Mouse (Mus musculus) induced T-regulatory cell, adult 2 months (primary cell): ENCODE measurements around the gene Pip5k1c.

Experiments
- DNase-seq: peaks from one replicate; pipeline ENCODE4 v3.0.0-alpha.2; 2012; ENCODE audit warnings: low read depth

Gene Pip5k1c

GRCm38 (mm10) chr10:81292554-81293333 lies at the start of gene Pip5k1c:
TSS of gene Pip5k1c (plus strand) at chr10:81292963.
- DNase-seq: peak; percentile 100

DNA sequence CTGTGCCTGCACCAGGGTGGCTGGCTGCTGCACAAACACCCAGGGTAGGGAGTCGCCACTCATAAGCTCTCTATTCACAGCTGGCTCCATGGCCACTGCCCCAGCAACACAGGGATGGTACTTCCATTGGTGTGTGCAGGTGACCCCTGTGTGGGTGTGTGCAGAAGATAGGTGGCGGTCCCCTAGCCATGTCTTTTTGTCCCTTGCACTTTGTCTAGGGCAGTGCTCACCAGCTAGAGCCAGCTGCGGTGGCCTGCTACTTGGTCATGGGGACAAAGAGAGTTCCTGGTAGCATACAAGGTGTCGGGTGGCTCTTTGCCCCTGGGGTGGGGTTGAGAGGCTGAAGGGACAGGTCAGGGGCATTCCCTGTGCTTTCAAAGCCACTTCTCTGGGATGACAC lies 48.6 kb upstream of the Pip5k1c start:
- peak; percentile 28 for DNase-seq

GRCm38 (mm10) chr10:81244595-81244994 lies 48.2 kb upstream of the Pip5k1c start:
- DNase-seq: peak; percentile 87

DNA sequence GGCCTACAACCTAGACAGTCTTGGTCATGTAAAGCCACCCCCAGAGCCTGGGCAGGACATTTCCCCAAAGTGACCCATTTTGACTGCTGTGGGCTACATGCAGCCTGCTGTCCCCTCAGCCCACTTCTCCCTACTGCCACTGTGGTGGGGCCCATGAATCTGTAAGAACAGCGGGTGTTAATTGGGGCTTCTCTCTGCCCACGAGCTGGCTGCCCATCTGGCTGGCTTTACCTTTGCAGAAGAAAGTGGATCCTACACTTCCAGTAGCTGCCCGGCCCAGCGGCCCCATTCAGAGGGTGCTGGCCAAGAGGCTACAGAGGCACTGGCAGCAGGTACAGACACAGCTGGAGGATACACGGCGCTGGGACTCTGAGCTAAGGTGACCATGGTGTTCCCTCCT lies 47.6 kb upstream of the Pip5k1c start:
- DNase-seq: no peak

GRCm38 (mm10) chr10:81247804-81248203 lies 45.0 kb upstream of the Pip5k1c start:
- DNase-seq: peak; percentile 83

GRCm38 (mm10) chr10:81249442-81249841 lies 43.3 kb upstream of the Pip5k1c start:
- DNase-seq: peak; percentile 59

DNA sequence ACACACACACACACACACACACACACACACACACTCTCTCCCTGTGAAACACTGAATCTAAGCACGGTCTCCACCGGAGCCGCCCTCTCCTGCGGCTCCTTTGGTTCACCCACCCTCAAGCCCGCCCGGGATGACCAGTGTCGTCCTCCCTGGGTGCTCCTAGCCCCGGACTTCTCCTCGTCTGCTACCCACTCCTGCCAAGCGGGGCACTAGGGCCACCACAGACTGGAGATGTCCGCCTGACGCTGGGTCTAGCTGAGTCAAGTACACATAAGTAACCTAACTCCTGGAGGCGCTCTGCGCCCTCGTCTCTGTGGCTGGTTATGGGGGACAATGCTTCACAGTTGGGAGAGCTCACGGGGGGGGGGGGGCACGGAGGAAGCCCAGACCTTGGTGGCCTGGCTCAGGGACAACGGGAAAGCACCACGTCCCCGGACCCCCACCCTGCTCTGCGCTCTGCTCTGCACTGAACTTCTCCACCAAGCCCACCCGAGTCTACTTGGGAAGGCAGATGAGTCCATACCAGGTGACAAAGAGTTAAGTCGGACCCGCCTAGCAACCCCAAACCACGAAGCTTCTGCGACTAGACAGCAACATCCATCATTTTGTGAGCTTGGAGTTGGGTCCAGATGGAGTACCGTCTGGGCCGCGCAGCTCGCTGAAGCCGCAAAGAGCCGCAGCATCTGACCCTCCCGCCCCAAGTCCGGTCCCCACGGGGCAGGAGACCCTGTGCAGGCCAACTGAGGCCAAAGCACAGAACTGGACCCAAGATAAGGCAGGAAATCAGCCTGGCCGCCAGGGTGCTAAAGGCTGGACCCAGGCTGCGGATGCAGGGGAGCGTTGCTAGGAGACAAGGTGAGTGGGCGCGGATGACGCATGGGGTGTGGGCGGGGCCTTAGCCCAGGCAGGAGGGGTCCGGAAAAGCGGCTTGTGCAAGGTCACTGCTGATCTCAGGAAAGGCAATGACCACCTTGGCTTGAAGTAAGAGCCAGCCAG lies 40.0 kb upstream of the Pip5k1c start, which contains the start of gene Matk:
Gene Matk (plus strand): TSS at position 512 of the 996 bp plus-strand sequence.
- peak; percentile 90 for DNase-seq

DNA sequence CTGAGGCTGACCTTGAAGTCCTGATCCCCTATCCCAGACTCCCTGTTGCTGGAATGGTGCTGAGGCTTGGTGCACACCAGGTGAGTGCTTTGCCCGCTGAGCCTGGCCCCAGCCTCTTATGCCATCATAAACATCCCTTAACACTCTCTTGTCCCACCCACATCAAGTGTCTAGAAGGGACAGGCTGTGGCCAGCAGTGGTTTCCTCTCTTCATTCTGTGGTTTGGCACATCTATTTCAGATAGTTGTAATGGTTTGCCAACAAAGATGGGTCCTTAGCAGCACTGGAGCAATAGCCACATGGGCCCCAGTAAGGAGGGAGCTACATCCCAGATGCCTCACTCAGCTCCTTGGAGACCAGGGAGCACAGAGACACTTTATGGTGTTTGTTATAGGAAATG lies 37.9 kb upstream of the Pip5k1c start:
- peak; percentile 66 for DNase-seq

GRCm38 (mm10) chr10:81257158-81258039 lies 35.4 kb upstream of the Pip5k1c start:
- DNase-seq: peak; percentile 66

GRCm38 (mm10) chr10:81259225-81259884 lies 33.4 kb upstream of the Pip5k1c start:
- no peak for DNase-seq

DNA sequence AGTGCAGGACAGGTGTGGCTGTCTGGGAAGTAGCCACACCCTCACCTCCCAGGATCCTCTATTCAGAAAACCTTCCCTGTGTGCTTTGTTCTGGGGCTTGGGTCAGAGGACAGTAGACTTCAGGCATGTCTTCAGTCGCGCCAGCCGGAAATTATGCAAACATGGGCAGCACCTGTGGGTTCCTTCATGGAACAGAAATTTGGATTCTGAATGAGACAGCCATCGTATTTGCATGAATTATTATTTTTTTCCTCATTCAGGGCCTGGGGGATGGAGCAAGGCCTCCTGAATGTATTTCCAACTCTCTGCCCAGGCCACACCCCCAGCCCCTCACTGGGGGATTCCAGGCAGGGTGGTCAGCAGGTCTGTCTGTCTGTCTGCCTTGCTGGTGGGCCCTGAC lies 31.7 kb upstream of the Pip5k1c start:
- no peak for DNase-seq

GRCm38 (mm10) chr10:81265540-81265939 lies 27.2 kb upstream of the Pip5k1c start:
- no peak for DNase-seq

DNA sequence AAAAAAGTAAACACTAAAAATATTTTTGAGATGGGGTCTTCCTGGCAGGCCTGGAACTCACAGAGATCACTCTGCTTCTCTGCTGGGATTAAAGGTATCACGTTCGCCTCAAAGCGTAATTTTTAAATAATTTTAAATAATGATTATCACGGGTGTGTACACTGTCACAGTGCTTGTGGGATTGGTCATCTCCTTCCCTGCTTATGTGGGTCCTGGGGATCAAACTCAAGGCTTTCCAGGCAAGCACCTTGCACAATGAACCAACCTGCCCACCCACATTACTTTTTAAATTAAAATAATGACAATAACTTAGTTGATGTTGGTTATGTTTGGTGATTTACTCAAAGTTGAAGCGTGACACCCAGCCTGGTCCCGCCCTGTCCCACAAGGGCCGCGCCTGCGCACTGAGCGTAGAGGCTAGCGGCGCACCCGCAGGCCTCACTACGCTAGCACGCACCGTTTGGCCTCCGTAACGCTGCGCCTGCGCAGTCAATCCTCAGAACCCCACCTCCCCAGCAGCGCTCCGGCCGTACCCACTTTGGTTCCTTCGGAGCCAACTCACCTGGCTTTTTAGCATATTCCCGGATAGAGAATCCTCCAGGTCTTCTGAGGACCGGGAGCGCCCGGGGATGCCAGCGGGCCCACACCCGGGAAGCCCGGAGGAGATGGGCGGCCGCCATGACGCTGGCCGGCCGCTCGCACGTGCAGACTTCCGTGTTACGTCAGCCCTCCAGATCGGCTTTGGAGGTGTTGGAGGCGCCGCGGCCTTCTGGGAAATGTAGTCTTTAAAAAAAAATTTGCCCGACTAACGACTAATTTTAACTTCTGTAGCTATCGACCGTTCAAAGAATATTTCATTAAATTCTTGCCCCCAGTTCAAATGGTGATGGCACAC lies 26.3 kb upstream of the Pip5k1c start, which contains the start of the genes Mrpl54 and Apba3:
Gene Mrpl54 (minus strand): TSS at position 724 of the 895 bp plus-strand sequence.
Gene Apba3 (plus strand): TSS at position 750 of the 895 bp plus-strand sequence.
- DNase-seq: peak; percentile 100

GRCm38 (mm10) chr10:81268056-81268455 lies 24.7 kb upstream of the Pip5k1c start:
- DNase-seq: peak; percentile 88

DNA sequence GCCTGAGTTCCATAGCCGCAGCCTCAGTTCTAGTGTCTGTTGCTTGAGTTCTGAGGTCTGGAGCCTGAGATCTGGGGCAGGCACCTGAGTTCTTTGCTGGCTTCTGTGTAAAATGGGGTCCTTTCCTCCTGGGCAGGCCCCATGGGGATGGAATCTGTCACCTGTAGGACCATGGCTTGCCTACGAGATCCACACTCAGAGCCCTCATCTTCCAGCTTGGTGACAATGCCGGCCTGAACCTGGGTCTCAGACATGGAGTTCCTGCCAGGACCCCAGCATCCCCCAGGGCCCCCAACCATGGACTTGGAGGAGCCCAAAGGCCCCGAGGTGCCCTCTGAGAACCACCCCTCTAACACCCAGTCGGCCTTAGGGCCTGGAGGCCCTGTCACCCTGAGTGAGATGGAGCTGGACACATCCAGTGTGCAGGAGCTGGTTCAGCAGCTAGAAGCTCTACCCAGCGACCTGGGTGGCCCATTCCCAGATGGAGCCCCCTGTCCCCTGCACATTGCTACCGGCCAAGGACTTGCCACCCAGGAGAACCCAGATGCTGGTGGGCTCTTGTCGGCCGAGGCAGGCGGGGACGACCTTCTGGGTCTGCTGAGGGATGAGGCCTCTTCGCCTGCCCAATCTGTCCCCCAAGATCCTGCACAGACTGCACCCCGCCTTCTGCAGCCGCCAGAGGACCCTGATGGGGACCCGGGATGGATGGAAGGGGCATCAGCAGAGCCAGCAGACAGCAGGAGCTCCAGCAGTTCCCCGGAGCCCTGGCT lies 23.9 kb upstream of the Pip5k1c start:
- DNase-seq: no peak

DNA sequence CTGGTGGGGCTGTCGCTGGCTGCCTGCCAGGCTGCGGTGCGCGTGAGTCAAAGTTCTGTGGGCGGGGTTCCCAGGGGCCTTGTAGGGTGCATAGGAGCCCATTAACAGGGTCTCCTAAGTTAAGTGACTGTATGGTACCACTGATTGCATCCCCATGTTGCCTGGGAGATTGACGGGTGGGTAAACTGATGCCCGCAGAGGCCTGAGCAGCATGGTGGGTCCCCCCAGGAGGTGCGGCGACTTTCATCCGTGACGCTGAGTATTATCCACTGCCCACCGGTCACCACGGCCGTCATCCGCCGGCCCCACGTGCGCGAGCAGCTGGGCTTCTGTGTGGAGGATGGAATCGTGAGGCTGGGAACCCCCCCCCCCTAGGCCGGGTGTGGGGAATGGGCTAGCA lies 20.4 kb upstream of the Pip5k1c start:
- DNase-seq: no peak

DNA sequence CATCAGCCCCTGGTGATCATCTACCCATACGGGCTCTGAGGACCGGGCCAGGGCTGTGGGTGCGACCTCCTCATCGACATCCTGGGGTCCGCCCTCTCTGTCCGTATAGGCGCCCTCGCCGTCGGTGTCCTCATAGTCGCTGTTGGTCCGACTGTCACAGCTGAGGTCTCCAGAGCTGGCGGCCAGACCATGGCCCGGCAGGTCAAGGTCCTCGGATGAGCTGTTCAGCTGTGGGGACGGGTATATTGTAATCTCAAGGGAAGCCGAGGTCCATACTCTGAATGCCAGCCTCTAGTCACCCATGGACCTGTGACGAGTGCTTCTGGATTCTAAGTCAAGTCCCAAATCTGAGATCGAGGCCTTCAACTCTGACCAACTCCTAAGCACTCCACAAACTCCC lies 18.9 kb upstream of the Pip5k1c start:
- no peak for DNase-seq

- no peak for DNase-seq
Measured at GRCm38 (mm10) chr10:81277676-81278075, 15.1 kb upstream of the Pip5k1c start.

DNA sequence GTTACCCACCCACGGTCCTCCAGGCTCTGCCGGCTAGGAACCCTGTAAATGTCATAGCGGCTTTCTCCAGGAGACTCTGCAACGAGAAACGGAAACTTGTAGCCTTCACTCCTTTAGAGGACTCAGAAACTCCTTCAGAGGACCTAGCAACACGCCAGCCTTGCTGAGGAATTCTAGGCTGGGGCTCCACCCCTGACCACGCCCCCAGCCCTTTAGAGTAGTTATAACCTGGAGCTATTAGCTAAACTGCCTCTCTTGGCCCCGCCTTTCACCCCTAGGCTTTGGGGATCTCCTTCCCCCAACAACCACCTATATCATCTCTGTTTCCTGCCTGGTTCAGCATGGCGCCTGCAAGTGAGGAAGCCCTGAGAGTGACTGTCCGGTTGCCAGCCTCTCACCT lies 13.3 kb upstream of the Pip5k1c start:
- DNase-seq: peak; percentile 33
